Mouse (Mus musculus): ENCODE results near the gene Hnrnpab. TPM values are rescaled to one million over a fixed set of nuclear protein-coding genes. Genes with fewer than 3 reads are reported as not detected.

Gene Hnrnpab
- total RNA-seq, 2 experiments from 2014 or later, result 182 to 186 TPM

GRCm38 (mm10) chr11:51584431-51585248 lies 22.0 kb downstream of the Hnrnpab start, which contains the start of gene Phykpl:
TSS of gene Phykpl (plus strand) at chr11:51584757.
- peak; percentile 91 to 96 for DNase-seq (ENCODE audit: extremely low spot score in 1 of 2, low spot score in 2 of 2)
- intact Hi-C loops (cut with DNase I), result loop anchor here (5.0 kb wide), 1 partner anchor 297 kb away; the partner anchor contains the start of gene Col23a1

DNA sequence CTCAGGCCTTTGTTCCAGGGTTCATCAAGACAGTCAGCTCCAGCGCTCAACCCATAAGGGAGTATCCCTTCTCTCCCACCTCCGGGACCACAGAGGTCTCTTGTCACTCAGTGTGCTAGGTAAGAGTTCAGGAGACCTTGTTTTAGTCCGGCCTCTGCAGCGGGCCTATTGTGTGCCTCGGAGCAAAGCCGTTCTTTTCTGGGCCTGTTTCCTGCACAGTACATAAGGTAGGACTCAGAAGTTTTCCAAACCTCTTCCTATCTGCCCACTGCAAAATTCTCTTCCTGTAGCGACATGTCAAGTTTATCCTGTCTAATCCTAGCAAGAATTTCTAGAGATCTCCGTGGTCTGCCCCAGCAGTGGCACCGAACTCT lies 22.6 kb downstream of the Hnrnpab start:
- DNase-seq (ENCODE audit: extremely low spot score in 1 of 2, low spot score in 2 of 2), result no peak
- intact Hi-C loops (cut with DNase I), result loop anchor here (5.0 kb wide), 1 partner anchor 297 kb away; the partner anchor contains the start of gene Col23a1

- DNase-seq (ENCODE audit: extremely low spot score in 1 of 2, low spot score in 2 of 2), result peak; percentile 37 to 80
- intact Hi-C loops (cut with DNase I), result loop anchor here (5.0 kb wide), 1 partner anchor 295 kb away; the partner anchor contains the start of gene Col23a1
Measured at GRCm38 (mm10) chr11:51582713-51583112, 23.9 kb downstream of the Hnrnpab start.

- intact Hi-C loops (cut with DNase I), result no loop called here
- no peak for DNase-seq (ENCODE audit: extremely low spot score in 1 of 2, low spot score in 2 of 2)
Measured at GRCm38 (mm10) chr11:51579024-51579423, 27.6 kb downstream of the Hnrnpab start.

DNA sequence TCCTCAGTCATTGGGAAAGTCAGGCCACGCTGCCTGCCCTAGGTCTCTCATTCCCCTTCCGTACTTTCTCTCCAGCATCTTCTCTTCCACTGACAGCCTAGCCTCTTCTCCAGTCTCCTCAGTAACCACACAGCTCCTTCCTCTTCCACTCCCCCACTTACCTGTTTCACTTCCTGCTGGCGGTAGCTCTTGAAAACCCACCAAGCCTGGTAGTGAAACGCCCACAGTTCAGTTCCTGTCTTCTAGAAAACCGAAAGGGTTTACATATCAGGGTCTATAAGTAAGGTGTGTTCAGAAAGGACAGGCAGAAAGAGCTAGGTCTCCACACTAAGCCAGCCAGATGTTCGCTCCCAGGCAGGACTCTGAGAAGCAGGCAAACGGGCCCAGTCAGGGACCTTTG lies 29.1 kb downstream of the Hnrnpab start:
- intact Hi-C loops (cut with DNase I), result no loop called here
- no peak for DNase-seq (ENCODE audit: extremely low spot score in 1 of 2, low spot score in 2 of 2)

DNA sequence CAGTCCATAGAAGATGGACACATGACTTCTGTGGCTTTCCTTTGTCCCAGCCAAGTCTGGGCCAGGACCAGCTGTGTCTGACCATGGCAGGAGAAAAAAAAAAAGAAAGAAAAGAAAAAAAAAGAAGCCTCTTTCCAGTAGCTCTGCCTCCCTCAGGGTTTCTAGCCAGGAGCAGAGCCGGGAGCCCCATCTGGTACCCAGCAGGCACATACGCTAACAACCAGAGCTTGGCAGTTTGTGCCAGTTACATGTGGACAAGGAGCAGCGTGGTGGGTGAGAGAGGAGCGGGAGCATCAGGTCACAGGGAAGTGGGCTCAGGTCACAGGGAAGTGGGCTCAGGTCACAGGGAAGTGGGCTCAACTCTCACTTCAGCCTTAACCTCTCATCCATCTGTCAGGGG lies 30.2 kb downstream of the Hnrnpab start:
- intact Hi-C loops (cut with DNase I), result no loop called here

GRCm38 (mm10) chr11:51568801-51569200 lies 37.8 kb downstream of the Hnrnpab start:
- DNase-seq (ENCODE audit: extremely low spot score in 1 of 2, low spot score in 2 of 2), result no peak

More for the DNA sequence above, 30.2 kb downstream of the Hnrnpab start:
- no peak for DNase-seq (ENCODE audit: extremely low spot score in 1 of 2, low spot score in 2 of 2)

DNA sequence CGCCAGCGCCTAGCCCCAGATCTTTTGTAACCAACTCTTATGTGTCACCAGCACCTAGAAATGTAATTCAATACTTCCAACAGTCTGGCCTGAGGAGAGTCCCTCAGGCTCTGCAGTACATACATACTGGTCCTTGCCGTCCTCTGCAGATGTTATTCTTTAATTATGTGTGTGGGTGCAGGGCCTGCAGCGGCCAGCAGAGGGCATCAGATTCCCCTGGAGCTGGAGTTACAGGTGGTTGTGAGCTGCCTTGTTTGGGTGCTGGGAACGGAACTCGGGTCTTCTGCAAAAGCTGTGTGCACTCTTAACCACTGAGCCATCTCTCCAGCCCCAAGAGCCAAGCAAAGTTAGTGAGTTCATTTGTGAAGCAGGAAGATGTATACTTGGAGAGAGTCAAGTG lies 40.7 kb downstream of the Hnrnpab start:
- DNase-seq (ENCODE audit: extremely low spot score in 1 of 2, low spot score in 2 of 2), result no peak
- intact Hi-C loops (cut with DNase I), result no loop called here

More at GRCm38 (mm10) chr11:51568801-51569200, 37.8 kb downstream of the Hnrnpab start:
- intact Hi-C loops (cut with DNase I), result no loop called here

DNA sequence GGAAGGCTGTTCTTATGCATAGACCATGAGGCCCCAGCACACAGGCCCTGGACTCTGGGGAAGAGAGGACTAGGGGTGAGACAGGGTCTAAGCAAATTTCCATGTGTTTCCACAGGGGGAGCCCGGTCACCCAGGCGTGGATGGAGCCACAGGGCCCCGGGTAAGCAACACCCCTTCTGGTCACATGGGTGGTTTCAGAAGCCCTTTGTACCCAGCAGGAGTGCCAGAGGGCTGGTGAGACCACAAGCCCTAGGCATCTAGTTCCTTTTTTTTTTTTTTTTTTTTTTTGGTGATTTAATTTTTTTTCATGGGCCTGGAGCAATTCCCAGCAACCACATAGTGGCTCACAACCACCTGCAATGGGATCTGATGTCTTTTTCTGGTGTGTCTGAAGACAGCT lies 41.6 kb downstream of the Hnrnpab start:
- intact Hi-C loops (cut with DNase I), result no loop called here
- DNase-seq (ENCODE audit: extremely low spot score in 1 of 2, low spot score in 2 of 2), result no peak

GRCm38 (mm10) chr11:51563276-51563675 lies 43.4 kb downstream of the Hnrnpab start:
- DNase-seq (ENCODE audit: extremely low spot score in 1 of 2, low spot score in 2 of 2), result no peak
- intact Hi-C loops (cut with DNase I), result no loop called here

- DNase-seq (ENCODE audit: extremely low spot score in 1 of 2, low spot score in 2 of 2), result no peak
- intact Hi-C loops (cut with DNase I), result no loop called here
Measured at GRCm38 (mm10) chr11:51555066-51555465, 51.6 kb downstream of the Hnrnpab start.

DNA sequence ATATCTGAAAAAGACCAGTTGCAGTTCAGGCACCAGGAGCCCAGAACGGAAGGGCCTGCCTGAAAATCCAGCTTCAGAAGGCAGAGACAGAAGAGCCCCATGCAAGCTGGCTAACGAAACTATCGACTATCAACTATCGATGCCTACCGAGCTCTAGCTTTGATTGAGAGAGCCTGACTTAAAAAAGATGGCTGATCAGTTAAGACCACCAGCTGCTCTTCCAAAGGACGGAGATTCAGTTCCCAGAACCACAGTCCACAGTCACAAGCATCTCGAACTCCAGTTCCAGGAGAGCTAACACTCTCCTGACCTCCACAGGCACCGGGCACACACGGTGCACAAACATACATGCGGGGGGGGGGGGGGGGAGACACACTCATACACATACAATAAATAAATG lies 52.1 kb downstream of the Hnrnpab start:
- DNase-seq (ENCODE audit: extremely low spot score in 1 of 2, low spot score in 2 of 2), result no peak
- intact Hi-C loops (cut with DNase I), result no loop called here

GRCm38 (mm10) chr11:51552091-51552490 lies 54.6 kb downstream of the Hnrnpab start:
- intact Hi-C loops (cut with DNase I), result no loop called here
- no peak for DNase-seq (ENCODE audit: extremely low spot score in 1 of 2, low spot score in 2 of 2)

DNA sequence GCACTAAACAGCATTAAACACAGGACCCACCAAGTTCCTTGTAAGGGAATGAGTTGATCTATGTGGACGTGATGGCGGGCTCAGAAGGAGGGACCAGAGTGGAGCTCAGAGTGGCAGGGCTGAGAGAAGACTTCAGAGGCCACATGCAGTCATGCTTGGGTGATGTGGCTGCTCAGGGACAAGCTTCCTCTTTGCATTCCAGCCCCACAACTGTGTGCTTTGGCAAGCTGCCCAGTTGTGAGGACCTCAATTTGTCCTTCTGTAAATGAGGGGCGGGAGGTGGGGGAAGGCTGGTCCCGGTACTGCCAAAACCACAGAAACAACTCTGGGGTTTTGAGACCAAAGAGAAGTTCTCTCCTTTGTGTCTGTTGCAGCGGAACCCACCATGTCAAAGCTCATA lies 55.4 kb downstream of the Hnrnpab start:
- intact Hi-C loops (cut with DNase I), result no loop called here
- DNase-seq (ENCODE audit: extremely low spot score in 1 of 2, low spot score in 2 of 2), result peak in 1 of 2 experiments; percentile 61

Other genes with a start within 250 kb of the Hnrnpab start
- 1 to 10 TPM; 6.4 to 7.1 TPM for gene Phykpl, start 22.1 kb downstream of the Hnrnpab start, total RNA-seq (2021)
- 10 to 100 TPM; 51.1 to 51.4 TPM for gene Nhp2, start 12.9 kb upstream of the Hnrnpab start, total RNA-seq (2021)
- gene Rmnd5b, start 29.0 kb upstream of the Hnrnpab start, total RNA-seq (2021), result 10 to 100 TPM; 46.6 to 49.8 TPM
- gene N4bp3, start 44.0 kb upstream of the Hnrnpab start, total RNA-seq (2021), result 10 to 100 TPM; 12.8 to 14.0 TPM
- under 1 TPM; 0.86 to 0.97 TPM for gene D930048N14Rik, start 44.1 kb upstream of the Hnrnpab start, total RNA-seq (2021)
- 10 to 100 TPM; 29.1 to 29.9 TPM for gene 0610009B22Rik, start 82.0 kb upstream of the Hnrnpab start, total RNA-seq (2021)
- 10 to 100 TPM; 24.4 to 25.8 TPM for gene Sec24a, start 156.8 kb upstream of the Hnrnpab start, total RNA-seq (2021)
- gene Sar1b, start 156.8 kb upstream of the Hnrnpab start, total RNA-seq (2021), result 10 to 100 TPM; 79.6 to 80.6 TPM

All from left cerebral cortex, postnatal 10 days (tissue).